Mouse (Mus musculus): ENCODE data around the gene Nt5dc3.

DNA sequence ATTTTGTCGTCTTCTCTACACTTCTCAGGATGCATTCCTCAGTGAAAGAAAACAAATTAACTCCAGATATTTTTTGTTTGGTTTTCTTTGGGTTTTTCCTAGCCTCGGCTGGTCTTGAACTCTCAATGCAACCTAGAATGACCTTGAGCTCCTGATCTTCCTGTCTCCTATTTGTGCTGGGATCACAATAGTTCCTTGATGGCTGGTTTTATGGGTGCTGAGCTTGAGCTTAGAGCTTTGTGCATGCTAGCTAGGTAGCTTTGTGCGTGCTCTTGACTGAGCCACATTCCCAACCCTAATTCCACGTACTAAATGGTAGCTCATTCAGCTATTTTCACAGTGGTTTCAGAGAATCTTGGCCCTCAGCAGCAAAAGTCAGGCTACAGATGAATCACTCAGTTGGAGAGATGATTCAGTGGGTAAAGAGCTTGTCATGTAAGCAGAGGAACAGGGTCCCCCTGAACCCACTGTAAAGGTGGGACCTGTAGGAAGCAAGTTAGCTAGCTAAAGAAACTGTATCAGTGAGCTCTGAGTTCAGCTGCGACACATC is 5.4 kb downstream of the Nt5dc3 start:
- no peak for TF ChIP-seq POLR2A (IDR thresholded peaks at IDR 0.05; ENCODE audit: control insufficient read depth, low read depth, low read length)
- no peak for TF ChIP-seq CTCF (IDR thresholded peaks at IDR 0.05; ENCODE audit: control insufficient read depth, insufficient read depth, insufficient replicate concordance, low read depth, low read length)
